Mouse (Mus musculus) limb, embryonic 15.5 days (tissue): Measurements from ENCODE around the gene Kif2c. TPM values are rescaled to one million over a fixed set of nuclear protein-coding genes. Genes with fewer than 3 reads are reported as not detected.
A peak's percentile ranks its signal among the peaks of the same experiment; 100 is the strongest.

Source experiments
- ATAC-seq: fragments of 200-750 bp; cut with Nextera tagmentation; 2 replicates; pipeline ENCODE4 v1.8.0; 2017; ENCODE audit warnings: low read depth, moderate TSS enrichment; ENCODE audit not compliant: insufficient number of reproducible peaks, low FRiP score, low TSS enrichment
- H3K27ac ChIP-seq: fragments of 300-500 bp; sonication (generic); 2 replicates; pipeline ENCODE4 v1.5.1; 2015; ENCODE audit warnings: moderate library complexity, mild to moderate bottlenecking, inconsistent platforms
- H3K27me3 ChIP-seq: fragments of 300-500 bp; sonication (generic); 2 replicates; pipeline ENCODE4 v1.6.1; 2015; ENCODE audit warnings: inconsistent platforms
- H3K36me3 ChIP-seq: fragments of 300-500 bp; sonication (generic); 2 replicates; pipeline ENCODE4 v1.6.1; 2015; ENCODE audit warnings: inconsistent platforms
- H3K4me1 ChIP-seq: fragments of 300-500 bp; sonication (generic); 2 replicates; pipeline ENCODE4 v1.6.1; 2015; ENCODE audit warnings: inconsistent platforms
- H3K4me2 ChIP-seq: fragments of 300-500 bp; sonication (generic); 2 replicates; pipeline ENCODE4 v1.6.1; 2015; ENCODE audit warnings: mild to moderate bottlenecking, inconsistent platforms
- H3K4me3 ChIP-seq: fragments of 300-500 bp; sonication (generic); 2 replicates; pipeline ENCODE4 v1.5.1; 2015; ENCODE audit warnings: mild to moderate bottlenecking, inconsistent platforms
- H3K9ac ChIP-seq: fragments of 300-500 bp; sonication (generic); 2 replicates; pipeline ENCODE4 v1.6.1; 2015; ENCODE audit warnings: inconsistent platforms
- H3K9me3 ChIP-seq: fragments of 300-500 bp; sonication (generic); 2 replicates; pipeline ENCODE4 v1.6.1; 2016; ENCODE audit warnings: inconsistent platforms
- WGBS: fragments of 180-500 bp; shearing (Covaris S2); methylation state at CpG from one replicate; pipeline ENCODE4 v1.1.7; 2015; 5-methylcytosine and 5-hydroxymethylcytosine counted together
- polyA plus RNA-seq: library from polyadenylated mRNA; unstranded; fragments of >200 nt; fragmentation: Nextera tagmentation; extraction: Ambion mirVana; gene quantifications from 2 replicates; pipeline ENCODE4 v1.2.1, GENCODE M21; 2015

The Kif2c gene
- polyA plus RNA-seq, 1 experiment from 2014 or later: 45.9 TPM

DNA sequence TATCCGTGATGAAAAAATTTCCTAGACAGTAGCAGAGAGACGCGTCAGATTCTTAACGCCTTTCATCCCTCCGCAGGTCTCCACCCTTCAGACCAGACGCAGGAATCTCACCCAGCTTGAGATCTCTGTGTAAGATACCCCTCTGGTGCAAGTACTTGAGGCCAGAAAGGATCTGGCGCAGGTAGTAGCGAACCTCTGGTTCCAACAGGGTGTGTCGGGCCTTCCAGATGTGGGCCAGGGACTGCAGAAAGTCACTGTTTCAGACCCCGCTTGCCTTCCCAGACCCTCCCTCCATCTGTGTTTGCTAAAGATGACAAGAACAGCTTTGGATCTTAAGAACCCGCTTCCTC is 49.7 kb downstream of the Kif2c start:
- 20% methylated on average over 11 of the region's 11 CpGs for WGBS
- Histone ChIP-seq H3K4me1 (peaks cover 16% of the 10 kb centered on the region), H3K4me2 (peak overlapping the region; percentile 91), H3K4me3 (peak overlapping the region; percentile 81), H3K9ac (no peak overlapping the region), H3K36me3 (peaks cover 26% of the 10 kb centered on the region), H3K27ac (no peak overlapping the region), H3K9me3 (no peaks in the 10 kb centered on the region), H3K27me3 (peaks cover 18% of the 10 kb centered on the region)
- ATAC-seq: no peak

DNA sequence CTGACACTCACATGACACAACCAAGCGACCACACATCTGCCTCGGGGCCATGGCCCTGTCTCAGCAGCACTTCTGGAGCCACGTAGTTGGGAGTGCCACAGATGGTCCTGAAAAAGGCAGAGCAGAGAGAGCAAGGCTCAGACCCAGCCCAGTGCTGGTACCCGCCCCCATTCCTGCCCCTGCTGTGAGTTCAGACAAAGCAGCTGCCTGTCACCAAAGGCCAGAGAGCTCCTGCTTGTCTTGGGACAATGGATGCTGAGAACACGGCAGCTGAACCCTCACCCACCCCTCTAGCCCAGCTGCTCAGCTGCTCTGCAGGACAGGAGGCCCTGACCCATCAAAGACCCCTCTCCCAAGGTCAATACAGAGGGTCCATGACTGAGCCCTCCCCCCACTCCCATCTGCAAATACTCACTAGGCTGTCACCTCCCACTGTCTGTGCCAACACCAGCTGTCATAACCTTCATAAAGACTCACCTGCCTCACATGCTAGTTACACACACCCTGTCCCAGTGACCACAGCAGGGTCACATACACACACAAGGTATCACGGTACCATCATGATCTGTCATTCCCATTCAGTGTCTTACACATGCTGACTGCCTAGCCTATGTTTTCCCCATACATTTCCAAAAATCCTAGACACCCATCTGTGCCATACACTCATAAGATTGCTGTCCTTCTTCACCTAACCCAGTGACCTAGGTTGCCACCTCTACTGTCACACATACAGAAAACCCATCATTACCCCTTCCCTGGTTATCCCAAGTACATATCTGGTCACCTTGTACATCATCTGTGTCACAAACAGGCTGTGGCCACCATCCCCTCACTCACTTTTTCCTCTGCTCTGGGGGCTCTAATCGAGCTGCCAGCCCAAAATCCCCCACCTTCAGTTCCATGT is 50.3 kb downstream of the Kif2c start:
- Histone ChIP-seq H3K9me3 (no peaks in the 10 kb centered on the region), H3K27ac (no peak overlapping the region), H3K4me1 (peaks cover 16% of the 10 kb centered on the region), H3K9ac (no peak overlapping the region), H3K27me3 (peaks cover 18% of the 10 kb centered on the region), H3K4me3 (peak overlapping the region; percentile 81), H3K36me3 (peaks cover 26% of the 10 kb centered on the region), H3K4me2 (peak overlapping the region; percentile 91; the same call in 1 of the 2 replicates)
- WGBS: 37% methylated on average over 7 of the region's 7 CpGs
- ATAC-seq: no peak

DNA sequence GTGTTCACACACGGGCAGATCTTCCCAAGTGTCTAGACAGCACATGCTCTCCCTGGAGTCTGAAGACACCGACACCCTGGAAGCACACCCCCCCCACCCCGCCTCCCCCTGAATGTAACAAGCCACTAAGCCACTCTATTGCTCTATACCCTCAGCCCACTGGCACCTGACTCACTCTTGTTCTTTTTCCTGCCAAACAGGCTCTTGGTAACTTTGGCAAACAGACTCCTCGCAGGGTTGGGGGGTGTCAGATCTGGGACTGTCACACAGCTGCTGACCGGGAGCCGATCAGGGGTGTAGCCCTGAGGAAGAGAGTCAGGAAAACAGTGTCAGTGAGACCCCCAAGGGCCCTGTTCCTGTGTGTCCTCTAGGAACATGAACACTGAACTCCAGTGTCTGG is 51.2 kb downstream of the Kif2c start:
- WGBS: 75% methylated on average over 6 of the region's 6 CpGs
- no peak overlapping the region for H3K9ac ChIP-seq
- H3K27me3 ChIP-seq: peaks cover 18% of the 10 kb centered on the region
- peaks cover 26% of the 10 kb centered on the region for H3K36me3 ChIP-seq
- H3K4me2 ChIP-seq: no peak overlapping the region
- H3K4me3 ChIP-seq: no peak overlapping the region
- no peaks in the 10 kb centered on the region for H3K9me3 ChIP-seq
- peaks cover 23% of the 10 kb centered on the region for H3K4me1 ChIP-seq
- ATAC-seq: no peak
- H3K27ac ChIP-seq: no peak overlapping the region

DNA sequence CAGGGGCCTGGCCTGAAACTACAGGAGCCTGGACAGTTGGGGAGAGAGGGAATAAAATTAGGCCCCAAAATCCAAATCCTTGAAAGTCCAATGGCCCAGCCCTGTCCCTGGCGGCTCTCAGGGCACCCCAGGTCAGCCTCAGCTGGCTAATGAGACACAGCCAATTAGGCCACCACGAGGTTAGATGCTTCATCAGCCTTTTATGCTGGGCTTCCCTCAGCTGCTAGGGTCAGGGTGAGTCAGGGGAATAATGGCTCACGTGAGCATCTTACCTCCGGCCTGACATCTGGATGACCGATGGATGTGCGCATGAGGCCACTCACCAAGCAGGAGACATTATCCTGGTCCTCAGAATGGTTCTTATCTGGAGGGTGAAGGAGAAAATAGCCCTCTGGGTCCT is 51.6 kb downstream of the Kif2c start:
- H3K4me3 ChIP-seq: no peak overlapping the region
- no peak for ATAC-seq
- H3K9me3 ChIP-seq: no peaks in the 10 kb centered on the region
- 72% methylated on average over 6 of the region's 6 CpGs for WGBS
- H3K4me2 ChIP-seq: no peak overlapping the region
- peaks cover 27% of the 10 kb centered on the region for H3K4me1 ChIP-seq
- H3K27me3 ChIP-seq: peaks cover 18% of the 10 kb centered on the region
- no peak overlapping the region for H3K9ac ChIP-seq
- no peak overlapping the region for H3K27ac ChIP-seq
- peaks cover 26% of the 10 kb centered on the region for H3K36me3 ChIP-seq

DNA sequence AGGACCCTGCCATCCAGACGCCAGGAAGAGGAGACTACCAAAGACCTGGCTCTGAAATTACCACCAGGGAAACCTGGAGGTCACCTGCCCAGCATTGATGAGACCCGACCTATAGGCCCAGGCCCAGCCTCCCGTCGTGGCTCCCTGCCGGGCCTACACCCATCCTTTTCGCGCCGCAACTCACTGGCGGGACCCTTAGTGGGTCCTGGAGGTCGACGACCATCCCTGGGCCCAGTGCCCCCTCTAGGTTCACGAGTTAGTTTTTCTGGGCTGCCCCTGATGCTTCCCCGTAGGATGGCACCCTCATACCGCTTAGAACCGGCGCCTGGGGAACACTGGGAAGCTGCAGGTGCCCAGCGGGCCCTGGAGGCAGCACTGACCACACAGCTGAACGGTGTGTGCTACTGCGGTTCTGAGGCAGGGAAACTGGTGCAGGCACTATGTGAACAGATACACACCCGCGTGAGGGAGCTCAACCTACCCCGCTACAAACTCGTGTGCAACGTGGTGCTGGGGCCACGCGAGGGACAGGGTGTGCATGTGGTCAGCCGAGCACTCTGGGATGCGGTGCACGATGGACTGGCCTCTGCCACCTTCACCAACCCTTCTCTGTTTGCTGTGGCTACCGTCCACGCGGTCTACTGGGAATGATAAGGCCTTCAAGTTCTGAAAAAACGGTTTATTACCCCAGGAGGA is 54.3 kb downstream of the Kif2c start:
- no peak overlapping the region for H3K27ac ChIP-seq
- 88% methylated on average over 33 of the region's 33 CpGs for WGBS
- no peak for ATAC-seq
- H3K9ac ChIP-seq: no peak overlapping the region
- H3K36me3 ChIP-seq: peaks cover 26% of the 10 kb centered on the region
- H3K4me2 ChIP-seq: no peak overlapping the region
- H3K27me3 ChIP-seq: peaks cover 17% of the 10 kb centered on the region
- peaks cover 40% of the 10 kb centered on the region for H3K4me1 ChIP-seq
- no peak overlapping the region for H3K4me3 ChIP-seq
- no peaks in the 10 kb centered on the region for H3K9me3 ChIP-seq

DNA sequence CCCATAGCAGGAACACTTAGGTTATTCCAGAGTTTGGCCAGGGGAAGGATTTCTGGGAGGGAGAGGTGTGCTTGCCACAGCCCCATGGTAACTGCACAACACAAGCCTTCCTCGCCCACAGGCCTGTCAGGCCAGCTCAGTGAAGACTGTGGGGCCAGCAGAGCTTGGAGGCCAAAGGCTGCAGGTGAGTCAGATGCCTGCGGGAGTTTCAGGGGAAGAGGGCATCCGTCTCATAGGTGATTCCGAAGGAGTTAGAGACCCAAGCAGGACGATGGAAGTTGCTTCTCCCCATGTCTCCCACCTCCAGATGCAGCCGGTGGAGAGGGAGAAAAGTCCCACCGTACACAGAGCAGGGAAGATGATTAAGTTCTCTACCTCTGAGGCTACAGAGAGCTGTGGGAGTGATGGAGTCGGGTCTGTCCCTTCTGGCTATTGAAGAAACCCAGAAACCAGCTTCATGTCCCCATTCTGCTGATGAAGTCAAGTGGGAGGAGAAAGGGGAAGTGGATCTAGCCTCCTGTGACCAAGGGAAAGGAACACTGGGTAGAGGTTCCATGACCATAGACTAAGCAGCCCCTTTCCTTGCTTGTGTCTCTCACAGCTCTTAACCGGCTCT is 55.7 kb downstream of the Kif2c start, which contains the start of gene Tctex1d4:
Tctex1d4 (plus strand) TSS at position 120 of the 616 bp plus-strand sequence.
- peaks cover 26% of the 10 kb centered on the region for H3K36me3 ChIP-seq

DNA sequence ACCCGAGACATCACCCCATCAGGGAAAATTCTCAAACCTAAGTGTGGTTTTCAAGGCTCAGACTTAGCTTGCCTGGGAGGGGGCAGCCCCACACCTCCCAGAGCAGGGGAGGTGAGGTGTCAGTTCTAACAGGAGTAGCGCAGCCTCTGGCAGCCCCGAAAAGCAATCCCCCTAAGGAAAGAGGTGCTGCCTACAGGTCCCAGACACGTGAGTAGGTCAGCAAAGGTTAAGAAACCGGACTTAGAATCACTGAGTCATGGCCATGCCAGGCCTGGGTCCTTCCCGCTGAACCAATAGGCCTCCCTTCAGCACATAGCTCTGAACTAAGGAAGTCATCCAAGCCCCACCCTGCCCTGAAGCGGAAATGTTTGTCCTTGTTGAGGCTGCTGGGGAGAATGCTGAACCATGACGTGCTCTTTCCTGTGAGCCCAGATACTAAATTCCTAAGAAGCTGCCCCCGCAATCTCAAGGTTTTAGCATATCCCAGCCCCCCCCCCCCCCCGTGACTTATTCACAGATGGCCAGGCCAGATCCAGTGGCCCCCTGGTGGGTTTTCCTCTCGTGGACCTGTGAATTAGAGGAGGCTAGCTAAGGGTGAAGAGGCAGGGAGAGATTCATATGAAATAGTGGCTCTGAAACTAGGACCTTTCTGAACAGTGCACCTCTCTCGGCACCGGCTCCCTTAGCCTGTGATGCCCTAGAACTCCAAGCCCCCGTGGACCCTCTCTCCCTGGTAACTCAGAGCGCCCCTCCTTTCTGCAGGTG is 56.3 kb downstream of the Kif2c start:
- Histone ChIP-seq H3K9me3 (no peaks in the 10 kb centered on the region), H3K27me3 (no peaks in the 10 kb centered on the region), H3K4me1 (peaks cover 39% of the 10 kb centered on the region), H3K4me3 (no peak overlapping the region), H3K36me3 (peaks cover 26% of the 10 kb centered on the region), H3K9ac (no peak overlapping the region), H3K27ac (peak overlapping the region; percentile 92), H3K4me2 (peak overlapping the region; percentile 7; the same call in 1 of the 2 replicates)
- WGBS: 32% methylated on average over 15 of the region's 15 CpGs
- ATAC-seq: peak; percentile 64

More for the DNA sequence above, 55.7 kb downstream of the Kif2c start, which contains the start of gene Tctex1d4:
- Histone ChIP-seq H3K4me3 (no peak within 1 kb of the TSS), H3K4me2 (peak within 1 kb of the TSS; percentile 7; the same call in 1 of the 2 replicates), H3K9me3 (no peaks in the 10 kb centered on the region), H3K4me1 (peaks cover 35% of the 10 kb centered on the region), H3K9ac (no peak within 1 kb of the TSS), H3K27ac (peak within 1 kb of the TSS; percentile 92), H3K27me3 (peaks cover 3% of the 10 kb centered on the region)
- no peak for ATAC-seq
- 83% methylated on average over 9 of the region's 9 CpGs for WGBS

DNA sequence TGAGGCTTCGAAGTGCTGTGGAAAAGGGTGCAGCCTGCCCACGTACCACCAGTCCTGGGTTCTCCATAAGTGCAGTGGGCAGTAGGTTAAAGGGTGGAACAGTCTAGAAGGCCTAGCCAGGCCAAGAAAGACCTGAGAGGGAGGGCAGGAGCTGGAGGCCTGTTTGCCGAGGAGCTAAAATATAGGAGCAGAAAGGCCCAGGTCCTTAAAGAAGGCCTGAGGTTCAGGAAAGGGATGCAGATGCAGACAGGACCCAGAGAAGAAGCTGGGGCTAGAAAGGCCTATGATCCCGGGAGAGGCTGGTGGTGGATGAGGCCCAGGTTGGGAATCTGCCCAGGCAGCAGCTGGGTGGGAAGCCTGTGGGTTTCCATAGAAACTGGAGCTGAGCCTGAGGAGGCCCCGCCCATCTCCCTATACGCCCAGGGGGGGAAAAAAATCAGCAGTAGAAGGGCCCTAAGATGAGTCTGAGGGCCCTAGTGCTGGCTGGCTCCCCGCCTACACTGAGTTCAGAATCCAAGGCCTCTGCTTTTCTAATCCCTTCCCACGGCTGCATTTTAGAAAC is 57.0 kb downstream of the Kif2c start, which contains the start of gene Btbd19:
Btbd19 (minus strand) TSS at position 378 of the 562 bp plus-strand sequence.
- H3K36me3 ChIP-seq: peaks cover 23% of the 10 kb centered on the region
- peak; percentile 60 for ATAC-seq
- WGBS: 22% methylated on average over 8 of the region's 8 CpGs
- H3K27me3 ChIP-seq: no peaks in the 10 kb centered on the region
- H3K4me1 ChIP-seq: peaks cover 40% of the 10 kb centered on the region
- peak within 1 kb of the TSS; percentile 22; the same call in 1 of the 2 replicates for H3K4me2 ChIP-seq
- H3K27ac ChIP-seq: peak within 1 kb of the TSS; percentile 92
- no peak within 1 kb of the TSS for H3K9ac ChIP-seq
- no peaks in the 10 kb centered on the region for H3K9me3 ChIP-seq
- peak within 1 kb of the TSS; percentile 4; the same call in 1 of the 2 replicates for H3K4me3 ChIP-seq

DNA sequence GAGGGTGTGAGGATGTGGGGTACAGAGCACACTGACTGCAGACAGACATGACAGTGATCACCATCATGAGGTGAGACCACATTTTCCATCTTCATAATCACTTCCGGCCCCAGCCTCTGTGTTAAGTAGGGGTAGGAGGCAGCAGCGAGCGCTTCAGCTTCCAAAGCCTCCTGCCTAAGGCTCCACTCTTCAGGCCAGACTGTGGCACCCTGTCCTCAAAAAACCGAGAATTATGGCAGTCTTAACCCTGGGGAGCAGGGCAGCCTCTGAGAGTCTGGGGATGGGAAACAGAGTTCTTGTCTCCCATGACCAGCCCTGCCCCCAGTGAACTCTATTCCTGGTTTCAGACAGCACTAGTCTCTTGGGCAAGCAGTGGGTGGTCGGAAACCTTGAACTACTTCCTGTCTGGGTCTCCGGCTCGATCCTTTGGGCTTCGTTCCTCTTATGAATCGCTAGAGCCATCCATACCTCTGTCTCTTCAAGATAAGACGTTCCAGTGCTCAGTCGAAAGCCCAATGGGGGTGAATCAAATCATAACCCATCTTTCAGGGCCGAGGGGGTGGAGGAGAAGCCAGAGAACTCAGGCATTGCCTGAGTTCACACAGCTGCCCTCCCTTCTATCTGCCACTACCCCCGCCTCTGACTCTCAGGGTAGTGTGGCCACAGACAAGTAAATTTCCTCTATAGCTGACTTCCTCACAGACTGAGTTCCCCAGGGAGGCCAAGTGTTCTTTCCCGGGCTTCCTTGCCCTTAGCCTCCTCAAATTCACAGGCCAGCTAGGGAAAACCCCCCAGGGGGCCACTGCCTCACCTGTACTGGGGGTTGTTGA is 57.7 kb downstream of the Kif2c start:
- Histone ChIP-seq H3K9ac (no peak overlapping the region), H3K4me1 (peaks cover 43% of the 10 kb centered on the region), H3K4me2 (peak overlapping the region; percentile 22; the same call in 1 of the 2 replicates), H3K9me3 (no peaks in the 10 kb centered on the region), H3K4me3 (peak overlapping the region; percentile 4; the same call in 1 of the 2 replicates), H3K27ac (peak overlapping the region; percentile 92), H3K36me3 (peaks cover 16% of the 10 kb centered on the region), H3K27me3 (no peaks in the 10 kb centered on the region)
- no peak for ATAC-seq
- WGBS: 57% methylated on average over 14 of the region's 14 CpGs

DNA sequence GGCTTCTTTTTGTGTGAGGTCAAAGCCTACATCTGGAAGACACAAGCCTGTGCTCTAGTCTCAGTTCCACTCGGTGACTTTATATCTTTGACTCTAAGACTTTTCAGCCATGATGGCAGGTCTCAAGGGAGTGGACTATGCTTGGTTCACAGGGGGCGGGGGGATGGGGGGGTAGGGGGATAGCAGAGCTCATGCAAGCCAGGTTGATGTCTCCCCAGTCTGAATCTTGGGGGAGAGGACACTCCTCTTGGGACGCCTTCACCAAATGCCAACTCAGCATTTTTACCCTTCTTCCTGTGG is 58.3 kb downstream of the Kif2c start:
- no peak for ATAC-seq
- Histone ChIP-seq H3K4me2 (no peak overlapping the region), H3K9me3 (no peaks in the 10 kb centered on the region), H3K27ac (peak overlapping the region; percentile 92; the same call in 1 of the 2 replicates), H3K27me3 (no peaks in the 10 kb centered on the region), H3K4me3 (no peak overlapping the region), H3K9ac (no peak overlapping the region), H3K36me3 (peaks cover 13% of the 10 kb centered on the region), H3K4me1 (peaks cover 45% of the 10 kb centered on the region)
- 88% methylated on average over 3 of the region's 3 CpGs for WGBS
